Mouse (Mus musculus): ENCODE measurements around the gene Atp6v1g1.

Atp6v1g1 gene

DNA sequence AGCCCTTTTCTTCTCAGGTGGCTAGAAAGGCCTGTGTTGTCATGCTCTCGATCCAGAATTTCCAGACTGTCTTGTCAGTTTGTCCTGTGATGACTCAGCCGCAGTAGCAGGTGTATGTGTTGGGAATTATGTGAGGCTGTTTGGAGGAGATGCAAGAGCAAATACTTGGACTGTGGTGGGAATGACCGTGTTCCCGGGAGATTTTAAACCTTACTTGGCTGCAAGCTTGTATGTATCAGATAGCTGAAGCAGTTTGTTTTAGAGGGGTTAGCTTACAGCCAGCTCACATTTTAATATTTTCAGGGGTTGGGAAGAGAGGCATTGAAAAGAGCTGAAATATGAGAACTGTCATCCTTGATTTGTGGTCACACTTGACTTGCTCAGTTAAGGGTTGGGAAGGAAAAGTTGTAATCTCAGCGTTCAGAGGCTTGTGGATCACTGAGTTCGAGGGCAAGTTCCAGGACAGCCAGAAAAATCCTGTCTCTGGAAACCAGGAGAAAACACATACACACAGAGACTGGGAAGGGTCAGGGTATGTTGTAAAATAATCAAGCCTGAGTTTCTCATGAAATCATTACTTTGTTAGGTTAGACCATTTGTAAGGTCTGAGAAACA, 2.0 kb downstream of the Atp6v1g1 start:
- DNase-seq (ENCODE audit: low spot score): no peak

DNA sequence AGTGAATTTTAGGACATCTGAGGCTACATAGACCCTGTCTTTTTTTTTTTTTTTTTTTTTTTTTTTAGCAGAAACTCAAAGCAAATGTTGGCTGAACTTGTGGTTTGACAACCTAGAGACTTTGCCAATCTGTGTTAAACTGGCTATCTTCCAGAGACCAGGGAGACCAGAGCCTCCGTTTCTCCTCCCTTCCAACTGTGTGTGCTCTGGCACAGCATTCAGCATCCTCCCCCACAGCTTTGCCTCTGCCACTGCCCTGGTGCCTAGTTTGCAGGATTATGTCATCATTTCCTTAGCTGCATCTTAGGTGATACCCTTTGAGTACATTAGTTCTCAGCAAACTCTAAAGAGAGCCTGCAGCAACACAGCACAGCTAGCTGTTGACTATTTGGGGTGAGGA, 3.2 kb downstream of the Atp6v1g1 start:
- DNase-seq (ENCODE audit: low spot score): no peak

DNA sequence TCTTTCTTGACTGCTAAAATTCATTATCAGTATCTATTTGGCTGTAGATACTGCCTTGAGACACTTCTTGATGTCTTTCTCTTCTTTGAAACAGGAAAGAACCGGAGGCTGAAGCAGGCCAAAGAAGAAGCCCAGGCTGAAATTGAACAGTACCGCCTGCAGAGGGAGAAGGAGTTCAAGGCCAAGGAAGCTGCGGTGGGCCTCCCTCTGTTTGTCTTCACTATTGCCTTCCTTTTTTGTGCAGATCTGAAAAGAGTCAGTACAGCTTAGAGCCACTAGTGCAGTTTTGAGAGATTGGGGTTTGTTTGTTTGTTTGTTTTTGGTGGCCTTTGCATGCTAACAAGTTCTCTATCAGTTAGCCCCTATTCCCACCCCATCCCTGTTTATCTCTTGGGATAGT, 3.9 kb downstream of the Atp6v1g1 start:
- DNase-seq (ENCODE audit: low spot score): no peak

DNA sequence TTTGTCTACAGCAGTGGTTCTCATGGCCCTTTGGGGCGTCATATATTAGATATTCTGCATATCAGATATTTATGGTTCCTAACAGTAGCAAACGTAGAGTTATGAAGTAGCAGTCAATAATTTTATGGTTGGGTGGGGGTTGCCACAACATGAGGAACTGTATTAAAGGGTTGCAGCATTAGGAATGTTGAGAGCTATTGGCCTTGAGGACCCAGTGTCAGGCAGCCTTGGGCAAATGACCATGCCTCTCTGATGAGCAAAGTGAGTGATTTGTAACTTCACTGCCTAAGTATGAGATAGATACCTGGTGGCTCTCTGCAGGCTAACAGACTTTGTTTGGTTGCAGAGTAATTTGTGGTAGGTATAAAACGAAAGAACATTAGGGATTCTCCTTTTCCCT, 6.3 kb downstream of the Atp6v1g1 start:
- no peak for DNase-seq (ENCODE audit: low spot score)

DNA sequence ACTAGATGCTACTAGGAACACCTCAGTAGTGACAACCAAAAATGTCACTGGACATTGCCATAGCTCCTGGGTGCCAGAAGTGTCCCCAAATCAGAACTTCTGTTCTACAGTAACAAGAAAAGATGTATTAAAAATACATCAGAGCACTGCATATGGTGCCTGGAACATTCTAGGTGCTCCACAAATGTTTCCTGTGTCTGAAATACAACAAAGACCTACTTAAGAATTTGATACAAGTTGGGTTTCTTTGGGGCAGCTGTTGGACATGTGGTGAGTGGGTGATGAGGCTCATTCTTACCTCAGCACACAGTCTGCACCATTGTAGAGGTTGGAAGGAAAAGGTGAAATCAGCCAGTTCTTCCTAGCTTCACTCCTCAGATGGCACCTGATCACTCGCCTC, 8.3 kb downstream of the Atp6v1g1 start:
- DNase-seq (ENCODE audit: low spot score): no peak

DNA sequence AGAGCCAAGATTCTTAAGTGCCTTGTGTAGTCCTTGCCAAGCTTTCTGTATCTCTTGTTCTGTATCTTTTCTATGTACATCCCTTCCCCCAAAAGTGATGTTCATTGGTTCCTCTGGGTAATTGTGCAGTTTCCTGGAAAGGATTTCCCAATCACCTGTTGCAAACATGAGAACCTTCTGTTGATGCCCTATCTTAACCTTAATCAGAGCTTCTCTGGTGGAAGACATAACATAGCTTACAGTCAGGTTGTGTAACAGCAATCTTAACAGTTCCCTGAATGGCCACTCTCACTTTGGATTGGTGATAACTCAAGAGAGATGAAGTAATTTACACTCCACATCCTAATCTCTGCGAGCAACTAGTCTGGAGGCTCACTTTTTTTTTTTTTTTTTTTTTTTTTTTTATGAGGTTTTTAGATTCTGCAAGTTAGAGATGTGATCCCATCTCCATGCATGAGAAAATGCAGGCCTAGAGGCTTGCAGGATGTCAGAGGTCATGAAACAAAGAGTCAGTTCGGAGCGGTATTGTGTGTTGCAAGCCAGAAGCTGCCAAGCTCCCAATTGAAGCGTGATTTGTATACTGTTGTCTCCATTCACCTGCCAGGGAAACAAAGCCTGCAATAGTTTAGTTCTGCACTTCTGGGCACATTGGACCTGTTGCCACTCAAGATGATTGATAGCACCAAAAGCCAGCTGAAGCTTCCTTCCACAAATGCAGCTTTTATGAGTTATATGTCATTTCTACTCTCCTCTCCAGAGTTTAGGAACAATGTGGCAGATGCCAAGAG, 9.4 kb downstream of the Atp6v1g1 start:
- no peak for DNase-seq (ENCODE audit: low spot score)

DNA sequence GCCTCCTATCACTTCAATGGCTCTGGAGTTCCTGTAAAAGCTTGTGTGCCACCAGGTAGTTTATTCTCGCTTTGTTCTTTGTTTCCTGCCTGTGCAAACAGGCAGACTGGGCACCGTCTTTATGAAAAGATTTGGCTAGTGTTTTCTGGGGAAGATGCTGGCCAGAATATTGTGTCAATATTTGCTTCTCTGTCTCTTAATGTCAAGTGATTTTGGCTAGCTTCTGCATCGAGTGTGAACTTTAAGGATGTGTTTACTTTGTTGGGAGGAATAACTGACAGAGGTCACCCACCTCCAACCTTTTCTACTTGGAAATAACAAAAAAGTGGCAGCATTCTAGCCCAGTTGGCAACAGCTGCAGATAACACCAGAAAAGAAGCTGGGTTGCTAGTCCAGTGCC, 10.0 kb downstream of the Atp6v1g1 start:
- DNase-seq (ENCODE audit: low spot score): no peak

DNA sequence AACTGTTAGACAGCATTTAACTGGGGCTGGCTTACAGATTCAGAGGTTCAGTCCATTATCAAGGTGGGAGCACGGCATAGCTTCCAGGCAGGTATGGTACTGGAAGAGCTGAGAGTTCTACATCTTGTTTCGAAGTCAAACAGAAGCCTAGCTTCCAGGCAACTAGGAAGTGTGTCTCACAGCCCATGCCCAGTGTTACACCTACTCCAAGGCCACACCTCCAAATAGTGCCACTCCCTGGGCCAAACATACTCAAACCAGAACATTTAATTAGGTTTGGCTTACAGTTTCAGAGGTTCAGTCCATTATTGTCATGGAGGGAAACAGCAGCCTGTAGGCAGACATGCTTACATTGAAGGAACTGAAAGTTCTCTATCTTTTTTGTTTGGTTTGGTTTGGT, 10.5 kb downstream of the Atp6v1g1 start:
- DNase-seq (ENCODE audit: low spot score): no peak

DNA sequence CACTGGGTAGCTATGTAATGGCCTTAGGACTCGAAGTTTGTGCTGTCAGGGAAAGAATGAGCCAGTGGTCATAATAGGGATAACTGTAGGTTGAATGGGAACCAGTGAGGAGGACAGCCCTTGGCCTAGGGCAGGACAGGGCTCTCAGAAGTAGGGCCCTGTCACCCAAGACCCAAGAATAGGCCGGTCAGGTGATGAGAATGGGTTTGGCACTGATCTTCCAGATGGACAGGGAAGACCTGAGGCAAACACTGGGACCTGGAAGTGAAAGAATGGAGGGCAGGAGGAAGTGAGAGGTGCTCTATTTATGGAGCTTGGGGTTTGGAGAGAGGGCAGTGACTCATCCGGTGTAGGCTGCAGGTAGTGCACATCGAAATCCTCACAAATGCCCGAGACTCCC, 12.1 kb downstream of the Atp6v1g1 start:
- DNase-seq (ENCODE audit: low spot score): no peak

DNA sequence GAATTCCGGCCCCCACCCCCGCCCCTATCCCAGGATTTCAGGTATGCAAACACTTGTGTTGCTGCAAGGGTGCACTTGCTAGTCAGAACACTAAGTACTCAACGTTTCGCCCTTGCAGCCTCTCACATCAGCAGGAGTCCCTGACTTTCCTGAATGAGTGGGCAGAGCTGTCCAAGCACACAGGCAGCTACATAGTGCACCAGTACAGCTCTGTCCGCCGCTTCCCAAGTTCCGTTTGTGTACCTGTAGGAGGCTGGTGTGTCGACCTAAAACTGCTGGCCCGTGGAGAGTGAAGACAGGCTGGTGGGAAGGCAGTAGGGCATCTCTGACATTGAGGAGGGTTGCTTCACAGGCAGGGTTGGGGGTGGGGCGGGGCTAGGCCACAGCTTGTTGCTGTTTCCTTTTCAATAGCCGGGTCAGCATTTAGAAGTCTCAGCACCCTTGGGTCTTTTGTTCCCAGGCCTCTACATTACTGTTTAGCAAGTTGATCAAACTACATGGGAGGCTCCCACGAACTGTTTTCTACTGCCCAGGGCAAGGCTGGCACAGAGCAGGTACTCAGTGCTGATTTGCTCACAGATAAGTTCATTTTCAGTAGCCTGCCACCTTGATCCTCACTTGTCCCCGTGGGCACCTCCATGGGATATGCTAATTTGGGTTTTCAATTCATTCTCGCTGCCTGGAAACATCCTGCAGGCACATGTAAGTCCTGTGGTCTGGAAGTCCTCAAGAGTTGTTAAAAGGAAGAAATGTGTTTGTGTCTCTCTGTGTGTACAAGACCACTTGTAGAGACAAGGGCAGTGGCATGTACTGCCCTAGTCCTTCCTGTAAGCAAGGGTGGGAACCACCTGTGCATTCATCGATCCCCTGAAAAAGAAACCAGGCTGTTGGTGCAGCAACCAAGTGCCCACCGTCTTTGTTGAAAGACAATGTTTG, 12.8 kb downstream of the Atp6v1g1 start:
- peak; percentile 19 for DNase-seq (ENCODE audit: low spot score)

DNA sequence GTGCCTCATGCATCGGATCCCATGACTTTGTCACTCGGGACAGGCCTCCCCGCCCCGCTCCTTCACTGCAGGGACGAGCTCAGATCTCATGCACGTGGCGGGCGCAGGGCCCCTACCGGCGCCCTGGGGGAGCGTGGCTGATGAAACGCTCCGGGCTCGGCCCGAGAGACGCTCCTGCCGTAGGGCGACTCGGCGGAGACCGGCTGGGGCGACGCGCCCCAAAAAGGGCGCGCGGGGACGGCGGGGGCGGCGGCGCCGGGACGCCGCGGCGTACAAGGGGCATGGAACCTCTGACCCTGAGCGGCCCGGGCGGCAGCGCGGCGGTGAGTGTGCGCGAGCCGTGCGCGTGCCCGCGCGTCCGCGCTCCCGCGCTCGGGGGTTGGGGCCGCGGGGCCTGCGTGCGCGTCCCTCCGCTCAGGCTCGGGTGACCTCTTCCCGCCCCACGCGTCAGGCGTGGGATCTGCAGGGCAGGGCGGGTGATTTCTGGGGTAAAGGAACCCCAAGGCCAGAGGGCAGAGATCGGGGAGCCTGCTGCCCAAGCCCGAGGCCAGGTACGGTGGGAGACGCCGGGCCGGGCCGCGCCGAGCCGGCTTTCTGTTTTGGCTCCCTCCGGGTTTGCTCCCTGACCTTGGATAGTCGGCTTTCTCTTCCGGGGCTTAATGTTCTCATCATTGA, 14.0 kb downstream of the Atp6v1g1 start, which contains the start of gene Tmem268:
Gene Tmem268 (plus strand): TSS at position 375 of the 675 bp plus-strand sequence.
- peak; percentile 60 for DNase-seq (ENCODE audit: low spot score)

DNA sequence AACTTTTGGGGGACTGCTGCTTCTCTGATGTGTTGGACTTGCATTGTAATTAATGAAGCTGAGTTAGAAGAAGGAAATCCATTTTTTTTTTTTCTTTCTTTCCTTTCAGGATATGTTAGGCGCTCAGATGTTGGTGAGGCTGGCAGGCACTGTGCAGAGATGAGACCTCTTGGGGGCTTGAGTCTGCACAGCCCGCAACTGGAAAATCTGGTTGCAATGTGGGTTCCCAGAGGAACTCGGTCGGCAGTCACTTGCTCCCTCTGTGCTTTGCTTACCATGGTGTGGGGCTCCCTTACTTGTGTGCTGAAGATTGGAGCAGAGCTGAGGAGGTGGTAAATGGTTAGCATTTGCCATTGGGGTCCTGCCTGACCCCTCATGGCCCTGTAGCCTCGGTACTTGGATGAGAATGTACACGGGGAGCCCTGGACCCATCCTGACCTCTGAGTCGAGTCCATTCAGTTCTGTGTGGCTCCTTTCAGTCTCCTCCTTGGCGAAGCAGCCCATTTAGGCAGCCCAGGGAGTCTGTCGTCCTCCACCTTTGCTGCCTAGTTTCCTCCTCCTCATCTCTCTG, 14.6 kb downstream of the Atp6v1g1 start:
- no peak for DNase-seq (ENCODE audit: low spot score)

DNA sequence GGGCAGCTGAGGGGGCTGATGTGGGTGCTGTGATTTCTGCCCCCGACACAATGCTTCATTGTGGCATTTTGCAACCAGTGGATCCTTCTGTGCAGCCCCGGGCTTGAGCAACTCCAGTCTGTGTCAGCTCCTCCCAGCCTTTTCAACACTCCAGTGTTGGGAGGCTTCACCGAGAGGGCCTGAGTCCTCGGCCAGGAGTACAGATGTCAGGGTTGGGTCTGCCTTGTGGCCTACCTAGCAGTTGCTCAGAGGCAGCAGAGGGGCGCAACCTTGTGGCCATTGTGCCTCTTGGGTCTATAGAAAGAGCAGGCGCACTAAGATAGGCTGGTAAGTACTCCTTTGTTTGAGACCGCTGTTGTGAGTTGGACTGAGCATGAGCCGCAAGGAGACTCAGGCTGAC, 15.5 kb downstream of the Atp6v1g1 start:
- DNase-seq (ENCODE audit: low spot score): no peak

DNA sequence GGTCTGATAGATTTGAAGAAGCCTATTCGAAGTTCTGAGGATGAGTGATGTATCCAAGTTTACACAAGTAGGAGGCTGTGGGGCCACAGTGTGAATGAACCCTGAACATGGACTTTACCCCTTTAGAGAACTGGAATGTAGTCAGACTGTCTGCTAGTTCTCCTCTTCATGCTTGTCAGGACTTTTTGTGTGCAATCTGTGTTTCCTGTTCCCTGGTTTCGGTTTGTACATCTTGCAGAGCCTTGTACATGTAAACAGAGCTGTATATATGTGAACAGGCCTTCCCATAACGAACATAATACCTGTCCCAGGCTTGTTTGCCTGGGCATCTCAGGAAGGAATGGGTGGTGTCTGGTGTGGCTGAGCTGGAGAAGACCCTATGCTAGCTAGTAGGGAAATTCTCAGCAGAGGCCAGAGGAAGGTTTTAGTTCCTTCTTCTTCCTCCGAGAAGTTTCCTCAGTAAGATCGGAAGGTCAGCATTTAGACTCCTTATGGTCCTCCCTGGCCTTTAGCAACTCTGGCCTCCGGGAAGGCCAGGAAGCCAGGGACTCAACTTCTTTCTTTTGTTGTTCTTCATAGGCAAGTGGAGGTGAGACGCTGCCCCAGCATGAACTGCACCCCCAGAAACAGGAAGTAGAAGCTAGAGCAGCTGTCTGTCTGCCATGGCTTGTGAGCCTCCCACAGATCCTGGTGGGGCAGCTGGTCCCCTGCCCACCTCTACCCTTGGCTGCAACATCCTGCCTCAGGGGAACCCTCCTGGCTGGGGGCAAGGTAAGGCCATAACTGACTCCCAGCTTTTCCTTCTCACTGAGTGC, 17.5 kb downstream of the Atp6v1g1 start:
- DNase-seq (ENCODE audit: low spot score): no peak

DNA sequence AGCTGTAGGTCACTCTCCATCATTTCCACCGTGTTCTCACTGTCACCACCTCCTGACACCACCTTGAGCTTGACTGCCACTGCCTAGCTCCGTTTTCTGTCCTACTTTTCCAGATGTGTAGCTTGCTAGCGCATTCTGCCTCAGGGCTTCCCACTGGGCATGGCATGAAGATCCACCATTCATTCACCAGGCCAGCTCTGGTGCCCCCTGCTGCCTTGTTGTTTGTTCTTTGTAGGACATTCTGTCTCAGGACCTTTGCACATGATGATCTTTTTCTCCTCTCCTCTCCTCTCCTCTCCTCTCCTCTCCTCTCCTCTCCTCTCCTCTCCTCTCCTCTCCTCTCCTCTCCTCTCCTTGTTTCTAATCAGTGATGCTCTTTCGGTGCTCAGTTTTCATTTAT, 18.2 kb downstream of the Atp6v1g1 start:
- DNase-seq (ENCODE audit: low spot score): no peak

DNA sequence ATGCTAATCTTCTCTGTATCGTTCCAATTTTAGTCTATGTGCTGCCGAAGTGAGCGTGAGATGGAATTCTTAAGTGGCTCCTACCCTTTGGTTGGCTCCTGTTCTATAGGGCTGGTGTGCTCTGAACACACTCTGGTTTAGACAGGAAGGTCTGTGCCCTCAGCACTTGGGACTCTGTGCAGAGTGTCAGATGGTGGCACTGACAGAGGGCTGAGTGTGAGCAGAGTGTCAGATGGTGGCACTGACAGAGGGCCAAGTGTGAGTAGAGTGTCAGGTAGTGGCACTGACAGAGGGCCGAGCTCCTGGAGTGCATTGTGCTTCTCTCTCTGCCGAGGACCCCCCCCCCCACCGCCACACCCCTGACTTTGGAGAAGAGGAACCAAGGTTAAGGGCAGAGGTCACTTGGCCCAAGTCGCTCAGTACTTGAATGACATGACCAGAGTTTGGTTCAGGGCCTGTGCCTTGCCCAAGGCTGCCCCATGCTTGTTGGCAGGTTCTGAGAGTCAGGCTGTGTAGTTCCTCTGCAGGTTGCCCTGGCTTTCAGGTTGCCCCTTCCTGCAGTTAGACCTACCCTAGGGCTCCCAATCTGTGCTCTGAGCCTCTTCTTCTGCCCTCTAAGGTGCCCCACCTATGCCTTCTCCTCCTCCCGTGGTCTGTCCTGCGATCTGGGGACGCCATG, 23.3 kb downstream of the Atp6v1g1 start:
- DNase-seq (ENCODE audit: low spot score): no peak

DNA sequence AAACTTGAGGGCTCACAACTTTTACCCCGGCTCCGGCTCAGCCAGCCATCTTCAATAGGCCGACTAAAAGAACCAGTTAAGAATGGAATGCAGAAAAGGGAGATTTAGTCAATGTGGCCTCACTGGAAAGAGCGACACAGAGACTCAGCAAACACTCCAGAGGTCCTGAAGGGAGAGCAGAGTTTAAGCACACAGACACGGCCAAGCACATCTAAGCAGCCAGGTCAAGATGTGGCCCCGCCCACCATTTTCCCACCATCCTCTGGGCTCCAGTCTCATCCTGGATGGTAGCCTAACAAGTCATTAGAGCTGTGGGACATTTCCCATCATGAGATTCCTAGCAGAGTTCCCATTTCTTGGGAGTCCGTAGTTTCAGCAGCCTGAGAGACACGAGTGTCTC, 24.8 kb downstream of the Atp6v1g1 start:
- DNase-seq (ENCODE audit: low spot score): no peak

DNA sequence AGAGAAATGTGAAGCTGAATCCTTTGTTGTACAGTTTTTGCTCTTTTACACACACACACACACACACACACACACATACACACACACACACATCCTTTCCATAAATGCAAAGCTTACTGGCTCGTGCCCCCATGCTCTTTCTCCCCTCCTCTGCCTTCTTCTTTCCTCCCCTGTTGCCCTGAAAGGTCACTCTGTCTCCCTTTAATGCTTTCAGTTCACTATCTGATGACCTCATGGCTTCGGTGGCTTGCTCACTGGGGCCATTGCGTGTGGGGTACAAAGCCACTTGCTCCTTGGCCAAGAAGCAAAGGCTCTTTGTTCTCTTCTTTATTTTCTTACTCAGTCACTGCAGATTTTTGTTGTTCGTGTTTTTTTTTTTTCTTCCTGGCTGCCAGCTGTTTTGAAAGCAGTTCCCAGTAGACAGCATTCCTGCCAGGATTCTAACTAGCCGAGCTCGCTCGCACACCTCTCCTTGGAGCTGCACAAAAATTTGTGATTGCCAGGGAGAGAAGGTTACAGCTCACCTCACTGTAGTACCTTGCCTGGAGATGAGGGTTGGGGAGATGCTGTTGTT, 25.7 kb downstream of the Atp6v1g1 start:
- no peak for DNase-seq (ENCODE audit: low spot score)

DNA sequence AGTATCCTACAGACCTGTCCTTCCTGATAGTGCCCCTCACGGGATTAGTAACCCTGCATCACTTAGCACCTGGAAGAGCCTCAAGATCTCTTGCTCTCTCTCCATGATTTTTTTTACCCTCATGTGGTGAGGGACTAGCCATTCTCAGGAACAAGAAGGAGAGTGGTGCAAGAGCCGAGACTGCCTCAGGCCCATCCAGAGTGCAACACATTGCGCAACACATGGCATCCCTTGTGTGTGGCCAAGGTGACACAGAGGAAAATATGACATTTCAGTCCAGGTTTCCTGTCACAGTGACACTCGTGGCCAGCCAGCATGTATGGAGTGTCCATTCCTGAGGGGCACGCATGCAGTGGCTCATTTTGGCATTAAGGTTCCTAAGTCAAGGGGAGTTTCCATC, 28.0 kb downstream of the Atp6v1g1 start:
- no peak for DNase-seq (ENCODE audit: low spot score)

DNA sequence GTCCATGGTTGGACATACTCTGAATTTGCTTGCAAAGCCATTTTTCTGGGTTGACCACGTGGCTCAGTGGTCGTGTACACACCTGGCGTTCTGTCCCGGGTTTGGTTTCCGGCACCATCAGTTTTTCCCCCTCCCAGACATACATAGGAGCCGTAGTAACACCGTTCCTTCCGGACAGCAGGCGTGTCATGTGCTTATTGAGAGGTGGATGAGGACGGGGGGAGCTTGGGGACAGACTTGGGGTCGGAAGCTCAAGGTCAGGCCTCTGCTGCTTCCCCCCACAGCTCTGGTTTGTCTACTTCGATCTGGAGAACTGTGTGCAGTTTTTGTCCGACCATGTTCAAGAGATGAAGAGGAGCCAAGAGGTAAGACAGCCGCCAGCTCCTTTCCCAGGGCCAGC, 35.1 kb downstream of the Atp6v1g1 start:
- no peak for DNase-seq (ENCODE audit: low spot score)
